Mouse (Mus musculus) CD4-positive helper T cell, adult 2 months (primary cell): ENCODE data around the gene H2-Ob.

ENCODE experiments used
- DNase-seq: peaks from one replicate; pipeline ENCODE4 v3.0.0-alpha.2; 2012; ENCODE audit warnings: low read depth, missing footprints, low spot score

H2-Ob gene

GRCm38 (mm10) chr17:34238706-34239105 is at the start of gene H2-Ob:
H2-Ob (plus strand) TSS chr17:34238903.
- DNase-seq: peak; percentile 86

GRCm38 (mm10) chr17:34188986-34189385 is 49.7 kb upstream of the H2-Ob start:
- no peak for DNase-seq

GRCm38 (mm10) chr17:34192852-34193251 is 45.9 kb upstream of the H2-Ob start:
- DNase-seq: no peak

DNA sequence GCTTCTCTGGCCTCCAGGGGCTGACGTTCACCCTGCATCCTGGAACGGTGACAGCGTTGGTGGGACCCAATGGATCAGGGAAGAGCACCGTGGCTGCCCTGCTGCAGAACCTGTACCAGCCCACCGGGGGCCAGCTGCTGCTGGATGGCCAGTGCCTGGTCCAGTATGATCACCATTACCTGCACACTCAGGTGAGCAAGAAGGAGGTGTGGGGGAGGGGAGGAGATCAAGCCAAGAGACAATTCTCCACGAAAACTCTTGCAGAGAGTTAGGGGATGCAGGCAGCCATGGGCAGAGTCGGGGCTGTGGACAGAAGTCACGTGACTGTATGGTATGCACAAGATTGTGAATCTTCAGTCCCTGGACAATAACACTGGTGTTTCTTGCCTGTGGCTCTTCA is 45.2 kb upstream of the H2-Ob start:
- no peak for DNase-seq

DNA sequence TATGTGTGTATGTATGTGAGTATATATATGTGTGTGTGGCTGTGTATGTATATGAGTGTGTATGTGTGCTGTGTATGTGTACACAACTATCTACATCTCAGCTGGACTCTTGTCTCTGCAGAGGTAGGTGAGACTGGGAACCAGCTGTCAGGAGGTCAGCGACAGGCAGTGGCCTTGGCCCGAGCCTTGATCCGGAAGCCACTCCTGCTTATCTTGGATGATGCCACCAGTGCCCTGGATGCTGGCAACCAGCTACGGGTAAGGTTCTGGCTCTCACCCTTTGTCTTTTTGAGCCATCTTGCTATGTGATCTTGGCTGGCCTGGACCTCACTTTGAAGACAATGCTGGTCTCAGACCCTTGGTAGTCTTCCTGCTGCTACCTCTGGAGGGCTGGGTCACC is 44.0 kb upstream of the H2-Ob start:
- no peak for DNase-seq

DNA sequence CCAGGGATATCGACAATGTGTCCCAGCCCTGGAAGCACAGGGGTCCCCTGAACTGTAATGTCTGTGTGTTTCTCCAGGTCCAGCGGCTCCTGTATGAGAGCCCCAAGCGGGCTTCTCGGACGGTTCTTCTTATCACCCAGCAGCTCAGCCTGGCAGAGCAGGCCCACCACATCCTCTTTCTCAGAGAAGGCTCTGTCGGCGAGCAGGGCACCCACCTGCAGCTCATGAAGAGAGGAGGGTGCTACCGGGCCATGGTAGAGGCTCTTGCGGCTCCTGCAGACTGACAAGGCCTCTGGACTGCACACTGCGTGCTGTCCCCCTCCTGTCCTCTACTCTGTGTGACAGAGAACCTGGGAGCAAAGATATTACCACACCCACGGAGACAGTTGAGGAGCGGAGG is 42.2 kb upstream of the H2-Ob start:
- peak; percentile 86 for DNase-seq

DNA sequence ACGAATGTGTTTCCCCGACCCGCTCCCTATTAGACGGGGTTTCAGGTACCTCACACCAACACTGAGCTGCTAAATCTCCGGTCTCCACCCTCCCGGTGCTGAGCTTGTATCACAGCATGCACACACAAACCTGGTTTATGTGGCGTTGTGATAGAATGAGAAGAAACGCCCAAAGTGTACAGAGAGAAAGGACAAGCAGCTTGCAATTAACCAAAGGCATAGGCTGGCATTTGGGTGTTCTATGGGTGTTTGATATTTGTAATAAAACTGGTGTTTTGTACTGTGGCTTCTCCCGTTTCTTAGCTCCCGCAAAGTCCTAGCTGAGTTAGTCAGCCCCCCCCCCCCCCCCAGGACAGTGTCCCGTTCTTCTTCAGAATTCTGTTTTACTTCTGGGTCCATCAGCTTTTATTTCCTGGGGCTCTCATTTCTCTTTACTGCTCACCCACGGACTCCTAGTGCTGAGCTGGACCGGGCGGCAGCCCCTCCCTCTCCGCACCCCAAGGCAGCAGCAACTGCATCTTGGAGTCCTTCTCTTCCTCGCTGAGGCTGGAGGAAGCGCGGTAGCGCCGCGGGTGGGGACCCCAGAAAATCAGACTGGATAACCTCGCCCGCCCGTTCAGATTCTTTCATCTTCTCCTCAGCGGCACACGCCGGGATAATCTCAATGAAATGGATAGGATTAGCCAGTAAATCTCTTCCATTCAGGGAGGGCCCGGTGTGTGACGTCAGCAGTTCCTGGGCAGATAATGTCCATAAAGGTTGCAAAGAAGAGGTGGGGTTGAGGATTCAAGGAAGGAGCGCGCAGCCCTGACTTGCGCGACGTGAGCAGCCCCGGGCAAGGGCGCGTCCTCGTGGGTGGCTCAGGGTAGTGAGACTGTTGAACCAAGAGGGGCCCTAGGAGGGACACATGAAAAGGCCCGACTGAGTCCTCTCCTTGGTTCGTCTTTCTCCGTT is 41.5 kb upstream of the H2-Ob start, which contains the start of gene Psmb8:
Gene Psmb8 (plus strand): TSS at position 781 of the 954 bp plus-strand sequence.
- peak; percentile 92 for DNase-seq

DNA sequence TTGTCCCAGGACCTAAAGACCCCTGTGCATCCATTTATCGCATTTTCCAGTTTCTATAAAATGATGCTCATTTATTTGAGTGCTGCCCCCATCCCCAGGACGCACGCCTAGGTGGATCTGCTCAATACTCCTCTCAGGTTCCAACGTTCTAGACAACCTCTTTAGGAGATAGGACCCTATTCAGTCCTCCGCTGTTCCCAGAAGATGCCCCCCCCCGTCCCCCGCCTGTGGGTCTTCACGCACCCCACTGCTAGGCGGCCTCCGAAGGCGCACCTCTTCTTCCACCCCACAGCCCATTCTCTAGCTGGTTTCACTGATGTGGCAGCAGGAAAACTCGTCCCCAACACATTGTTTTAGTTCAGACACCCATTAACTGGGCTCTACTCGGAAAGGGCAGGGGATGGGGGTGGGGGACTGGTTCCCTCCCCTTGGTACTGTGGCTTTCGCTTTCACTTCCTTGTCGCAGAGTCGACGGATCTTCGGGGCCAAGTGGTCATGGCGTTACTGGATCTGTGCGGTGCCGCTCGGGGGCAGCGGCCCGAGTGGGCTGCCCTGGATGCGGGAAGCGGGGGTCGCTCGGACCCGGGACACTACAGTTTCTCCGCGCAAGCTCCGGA is 40.7 kb upstream of the H2-Ob start:
- DNase-seq: peak; percentile 88

DNA sequence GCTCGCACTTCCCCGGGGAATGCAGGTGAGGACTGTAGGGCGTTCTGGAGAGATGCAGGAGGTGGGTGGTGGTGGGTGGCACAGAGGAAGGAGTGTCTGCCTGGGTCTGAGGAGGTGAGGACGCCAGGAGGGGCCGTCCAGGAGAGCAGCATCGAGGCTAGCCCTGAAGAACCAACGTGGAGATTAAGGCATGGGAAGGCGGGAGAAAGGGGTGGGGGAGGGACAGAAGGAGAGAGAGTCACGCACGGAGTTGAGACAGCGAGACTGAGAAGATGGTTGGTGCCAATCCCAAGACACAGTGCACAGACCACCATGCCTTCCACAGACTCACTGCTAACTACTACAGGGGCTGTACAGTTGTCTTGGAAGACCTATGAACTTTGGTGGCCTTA is 40.2 kb upstream of the H2-Ob start:
- no peak for DNase-seq

GRCm38 (mm10) chr17:34199050-34199619 is 39.6 kb upstream of the H2-Ob start:
- DNase-seq: no peak

DNA sequence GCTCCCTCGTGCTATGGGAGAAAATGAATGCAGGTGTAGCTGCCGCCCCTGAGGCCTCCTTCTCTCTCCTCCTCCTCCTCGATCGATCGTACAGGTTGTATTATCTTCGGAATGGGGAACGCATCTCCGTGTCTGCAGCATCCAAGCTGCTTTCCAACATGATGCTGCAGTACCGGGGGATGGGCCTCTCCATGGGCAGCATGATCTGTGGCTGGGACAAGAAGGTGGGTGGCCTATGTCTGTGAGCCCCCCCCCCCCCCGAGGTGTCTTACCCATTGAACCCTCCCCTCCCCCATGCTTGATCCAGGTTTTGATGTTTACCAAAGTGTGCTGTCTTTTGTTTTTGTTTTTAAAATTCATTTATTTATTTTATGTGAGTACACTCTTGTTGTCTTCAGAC is 38.7 kb upstream of the H2-Ob start:
- no peak for DNase-seq

- DNase-seq: peak; percentile 60
Observed at GRCm38 (mm10) chr17:34200772-34201505, 37.8 kb upstream of the H2-Ob start.

DNA sequence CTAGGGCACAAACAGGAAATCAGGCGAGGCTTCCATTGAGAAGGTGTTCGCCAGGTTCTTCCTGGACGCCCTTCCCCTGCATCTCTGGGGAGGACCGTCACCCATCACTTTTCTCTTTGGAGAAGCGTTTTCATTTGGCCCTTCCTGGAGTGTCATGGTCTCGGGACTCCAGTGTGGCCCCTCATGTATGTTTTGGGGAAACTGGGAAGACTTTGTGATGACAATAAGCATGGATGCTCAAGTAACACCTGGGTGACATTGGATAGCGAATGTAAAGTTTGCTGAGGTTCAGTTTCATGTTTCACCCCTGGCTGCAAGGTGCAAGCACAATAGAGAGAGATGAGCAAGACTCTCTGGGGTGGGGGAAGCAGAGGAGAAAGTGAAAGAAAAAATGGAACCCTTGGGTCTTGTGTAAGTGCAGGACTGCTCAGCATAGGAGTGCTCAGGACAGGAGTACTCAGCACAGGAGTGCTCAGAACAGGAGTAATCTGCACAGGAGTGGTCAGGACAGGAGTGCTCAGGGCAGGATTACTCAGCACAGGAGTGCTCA is 37.1 kb upstream of the H2-Ob start:
- DNase-seq: peak; percentile 64

GRCm38 (mm10) chr17:34202760-34203442 is 35.8 kb upstream of the H2-Ob start:
- no peak for DNase-seq

DNA sequence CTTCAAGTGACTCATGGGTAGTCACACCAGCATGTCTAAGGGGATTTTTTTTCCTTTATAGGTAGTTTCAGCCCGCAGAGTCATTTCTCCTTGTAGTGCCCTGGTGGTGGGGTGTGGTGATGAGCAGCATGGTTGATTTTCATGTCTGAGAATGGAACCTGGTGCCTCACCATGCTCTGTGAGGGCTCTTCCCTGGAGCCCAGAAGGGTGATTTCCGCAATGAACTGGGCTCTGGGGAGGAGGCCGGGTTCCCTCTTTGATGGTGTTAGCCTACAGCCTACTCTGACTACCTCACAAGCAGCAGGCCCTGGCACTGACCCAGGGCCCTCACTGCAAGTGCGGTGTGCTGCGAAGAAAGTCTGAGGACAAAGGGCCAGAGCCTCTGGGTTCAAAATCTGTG is 35.3 kb upstream of the H2-Ob start, which contains the start of gene Tap2:
Gene Tap2 (plus strand): TSS at position 84 of the 400 bp plus-strand sequence.
- DNase-seq: peak; percentile 72

- peak; percentile 92 for DNase-seq
Observed at GRCm38 (mm10) chr17:34204303-34205010, 34.2 kb upstream of the H2-Ob start.

GRCm38 (mm10) chr17:34205021-34205745 is 33.5 kb upstream of the H2-Ob start:
- DNase-seq: no peak

- peak; percentile 80 for DNase-seq
Observed at GRCm38 (mm10) chr17:34205746-34206176, 32.9 kb upstream of the H2-Ob start.

DNA sequence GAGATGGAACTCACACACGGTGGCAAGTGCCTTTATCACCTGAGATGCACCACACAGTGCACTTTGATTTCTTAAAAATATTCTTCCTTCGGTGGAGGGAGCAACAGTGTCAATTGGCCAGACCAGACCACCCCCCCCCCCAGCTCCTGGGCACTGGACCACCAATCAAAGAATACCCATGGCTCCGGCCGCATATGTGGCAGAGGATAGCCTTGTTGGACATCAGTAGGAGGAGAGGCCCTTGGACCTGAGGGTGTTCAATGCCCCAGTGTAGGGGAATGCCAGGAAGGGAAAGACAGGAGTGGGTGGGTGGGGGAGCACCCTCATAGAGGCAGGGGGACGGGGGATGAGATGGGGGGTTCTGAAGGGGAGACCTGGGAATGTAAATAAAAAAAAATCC is 32.0 kb upstream of the H2-Ob start:
- DNase-seq: no peak
